Mouse (Mus musculus): ENCODE measurements at regions not wholly inside any gene's neighbourhood (a gene's known extent, or its start where the extent isn't known, plus 50 kb on each side); places are given as distances from the start of the nearest gene placed in this dataset.
A peak's percentile ranks its signal among the peaks of the same experiment; 100 is the strongest.

- ATAC-seq (replicated peaks; ENCODE audit: low read depth, poor library complexity, severe bottlenecking): no peak
Observed at GRCm38 (mm10) chr14:46067102-46067801, 312.0 kb upstream of the Gm15217 start.

- ATAC-seq (replicated peaks; ENCODE audit: low read depth, poor library complexity, severe bottlenecking): no peak
Observed at GRCm38 (mm10) chr14:46071244-46071643, 308.0 kb upstream of the Gm15217 start.

GRCm38 (mm10) chr14:46076738-46077137 lies 302.5 kb upstream of the Gm15217 start:
- no peak for ATAC-seq (replicated peaks; ENCODE audit: low read depth, poor library complexity, severe bottlenecking)

- no peak for ATAC-seq (replicated peaks; ENCODE audit: low read depth, poor library complexity, severe bottlenecking)
Observed at GRCm38 (mm10) chr14:46077406-46078131, 301.6 kb upstream of the Gm15217 start.

- no peak for ATAC-seq (replicated peaks; ENCODE audit: low read depth, poor library complexity, severe bottlenecking)
Observed at GRCm38 (mm10) chr14:46082646-46083045, 296.6 kb upstream of the Gm15217 start.

GRCm38 (mm10) chr14:46088968-46089691 lies 290.1 kb upstream of the Gm15217 start:
- ATAC-seq (replicated peaks; ENCODE audit: low read depth, poor library complexity, severe bottlenecking): no peak

- no peak for ATAC-seq (replicated peaks; ENCODE audit: low read depth, poor library complexity, severe bottlenecking)
Observed at GRCm38 (mm10) chr14:46115950-46116349, 263.3 kb upstream of the Gm15217 start.

GRCm38 (mm10) chr14:46126541-46126940 lies 252.7 kb upstream of the Gm15217 start:
- no peak for ATAC-seq (replicated peaks; ENCODE audit: low read depth, poor library complexity, severe bottlenecking)

GRCm38 (mm10) chr14:46129762-46130161 lies 249.5 kb upstream of the Gm15217 start:
- ATAC-seq (replicated peaks; ENCODE audit: low read depth, poor library complexity, severe bottlenecking): no peak

GRCm38 (mm10) chr14:46144175-46144574 lies 235.0 kb upstream of the Gm15217 start:
- no peak for ATAC-seq (replicated peaks; ENCODE audit: low read depth, poor library complexity, severe bottlenecking)

- ATAC-seq (replicated peaks; ENCODE audit: low read depth, poor library complexity, severe bottlenecking): no peak
Observed at GRCm38 (mm10) chr14:46144707-46145106, 234.5 kb upstream of the Gm15217 start.

GRCm38 (mm10) chr14:46145584-46145983 lies 233.6 kb upstream of the Gm15217 start:
- no peak for ATAC-seq (replicated peaks; ENCODE audit: low read depth, poor library complexity, severe bottlenecking)

GRCm38 (mm10) chr14:46149073-46149661 lies 230.0 kb upstream of the Gm15217 start:
- ATAC-seq (replicated peaks; ENCODE audit: low read depth, poor library complexity, severe bottlenecking): no peak

- ATAC-seq (replicated peaks; ENCODE audit: low read depth, poor library complexity, severe bottlenecking): no peak
Observed at GRCm38 (mm10) chr14:46158741-46159140, 220.5 kb upstream of the Gm15217 start.

- no peak for ATAC-seq (replicated peaks; ENCODE audit: low read depth, poor library complexity, severe bottlenecking)
Observed at GRCm38 (mm10) chr14:46172181-46172874, 206.9 kb upstream of the Gm15217 start.

- no peak for ATAC-seq (replicated peaks; ENCODE audit: low read depth, poor library complexity, severe bottlenecking)
Observed at GRCm38 (mm10) chr14:46172875-46173324, 206.3 kb upstream of the Gm15217 start.

GRCm38 (mm10) chr14:46174386-46174785 lies 204.8 kb upstream of the Gm15217 start:
- peak; percentile 52; the same call in 1 of the 2 replicates for ATAC-seq (replicated peaks; ENCODE audit: low read depth, poor library complexity, severe bottlenecking)

GRCm38 (mm10) chr14:46175291-46176216 lies 203.7 kb upstream of the Gm15217 start:
- ATAC-seq (replicated peaks; ENCODE audit: low read depth, poor library complexity, severe bottlenecking): no peak

- ATAC-seq (replicated peaks; ENCODE audit: low read depth, poor library complexity, severe bottlenecking): 0 out of 2 replicates have a peak, but pooled peaks have one; percentile 22
Observed at GRCm38 (mm10) chr14:46179024-46179423, 200.2 kb upstream of the Gm15217 start.
